In the genomic region with DNA sequence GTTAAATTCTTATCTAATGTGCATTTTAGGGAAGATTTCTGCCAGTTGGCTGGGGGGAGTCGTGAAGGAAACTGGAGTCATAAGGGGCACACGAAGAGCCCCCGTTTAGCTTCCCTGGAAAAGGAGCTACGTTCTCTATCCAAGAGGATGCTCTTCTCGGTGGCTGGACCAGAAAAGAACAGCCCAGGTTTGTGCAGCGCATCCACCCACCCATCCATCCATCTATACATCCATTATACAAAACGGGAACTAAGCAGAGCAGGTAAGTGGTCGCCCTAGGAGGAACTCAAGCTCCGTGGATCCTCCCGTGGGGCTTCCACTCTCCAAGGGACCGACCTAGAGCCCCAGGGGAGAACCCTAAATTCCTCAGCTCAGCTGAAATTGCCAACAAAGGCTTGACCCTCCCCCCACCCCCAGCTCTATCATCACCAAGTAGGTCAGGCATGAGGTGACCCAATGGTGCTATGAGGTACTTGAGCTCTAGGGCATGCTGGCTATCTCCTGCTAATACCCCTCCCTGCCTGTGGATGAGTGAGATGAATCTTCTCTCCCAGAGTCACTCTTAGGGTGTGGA, we compare ENCODE assay signal across 8 mouse cellular contexts. TPM values are rescaled to one million over a fixed set of nuclear protein-coding genes. Genes with fewer than 3 reads are reported as not detected.
DNase-seq lines count a peak whose midpoint lies in the region; ATAC-seq and TF ChIP-seq lines count a peak whose summit lies in the region.

No protein-coding gene starts in this region.

- peaks cover 6% of the 10 kb centered on the region for H3K27me3 ChIP-seq in kidney, embryonic 15.5 days
- H3K27me3 ChIP-seq in embryonic facial prominence, embryonic 14.5 days (replicated peaks; ENCODE audit: control insufficient read depth, insufficient read depth, low read length), result no peaks in the 10 kb centered on the region
- peaks cover 5% of the 10 kb centered on the region; the same call in 1 of the 2 replicates for H3K27me3 ChIP-seq in intestine, postnatal 0 days (replicated peaks; ENCODE audit: control insufficient read depth, insufficient read depth, low read length)
- no peaks in the 10 kb centered on the region for H3K27me3 ChIP-seq in neural tube, embryonic 14.5 days (ENCODE audit: control insufficient read depth, insufficient read depth, low read length)

- H3K27ac ChIP-seq in kidney, embryonic 15.5 days, result peak overlapping the region; percentile 57
- H3K27ac ChIP-seq in embryonic facial prominence, embryonic 14.5 days (replicated peaks; ENCODE audit: low read depth, low read length), result peak overlapping the region; percentile 49; the same call in 1 of the 2 replicates
- no peak overlapping the region for H3K27ac ChIP-seq in intestine, postnatal 0 days (ENCODE audit: low read depth, low read length)
- peak overlapping the region; percentile 64 for H3K27ac ChIP-seq in neural tube, embryonic 14.5 days (ENCODE audit: low read depth, low read length)

- ATAC-seq in kidney, embryonic 15.5 days (replicated peaks; ENCODE audit: low FRiP score), result 0 out of 2 replicates have a peak, but pooled peaks have one; percentile 7
- ATAC-seq in embryonic facial prominence, embryonic 14.5 days (ENCODE audit: low read depth), result no peak
- ATAC-seq in intestine, postnatal 0 days, result no peak
- peak; percentile 28; the same call in 1 of the 2 replicates for ATAC-seq in neural tube, embryonic 14.5 days (ENCODE audit: low read depth)

- no peaks in the 10 kb centered on the region for H3K9me3 ChIP-seq in kidney, embryonic 15.5 days (replicated peaks)
- no peaks in the 10 kb centered on the region for H3K9me3 ChIP-seq in embryonic facial prominence, embryonic 14.5 days (ENCODE audit: control insufficient read depth, low read length)
- no peaks in the 10 kb centered on the region for H3K9me3 ChIP-seq in intestine, postnatal 0 days (ENCODE audit: control insufficient read depth)
- H3K9me3 ChIP-seq in neural tube, embryonic 14.5 days (ENCODE audit: control insufficient read depth, low read length), result no peaks in the 10 kb centered on the region

- WGBS in kidney, embryonic 15.5 days, result 4% methylated on average over 11 of the region's 11 CpGs
- WGBS in embryonic facial prominence, embryonic 14.5 days, result 5% methylated on average over 11 of the region's 11 CpGs
- 9% methylated on average over 11 of the region's 11 CpGs for WGBS in intestine, postnatal 0 days
- WGBS in neural tube, embryonic 14.5 days, result 4% methylated on average over 11 of the region's 11 CpGs

- no peak for TF ChIP-seq CTCF in intestine, postnatal 0 days (IDR thresholded peaks at IDR 0.05; ENCODE audit: low read depth)

- DNase-seq in kidney, postnatal 4 days, result no peak
- DNase-seq in embryonic facial prominence, embryonic 14.5 days (ENCODE audit: low spot score), result no peak
- DNase-seq in thymus, postnatal 36 days, result no peak
- DNase-seq in adrenal gland, adult 18-20 months (ENCODE audit: low spot score in 2 of 2), result no peak
- DNase-seq in cerebellum, adult 18-20 months, result no peak

- peaks cover 25% of the 10 kb centered on the region for H3K4me1 ChIP-seq in kidney, embryonic 15.5 days
- 0 out of 2 replicates have a peak, but pooled peaks cover 6% of the 10 kb centered on the region for H3K4me1 ChIP-seq in embryonic facial prominence, embryonic 14.5 days (ENCODE audit: control insufficient read depth, insufficient read depth, low read length)
- H3K4me1 ChIP-seq in intestine, postnatal 0 days (replicated peaks; ENCODE audit: control insufficient read depth, insufficient read depth, low read length), result no peaks in the 10 kb centered on the region
- peaks cover 8% of the 10 kb centered on the region; the same call in 1 of the 2 replicates for H3K4me1 ChIP-seq in neural tube, embryonic 14.5 days (ENCODE audit: control insufficient read depth, insufficient read depth, low read length)

- H3K36me3 ChIP-seq in kidney, embryonic 15.5 days, result no peaks in the 10 kb centered on the region
- no peaks in the 10 kb centered on the region for H3K36me3 ChIP-seq in embryonic facial prominence, embryonic 14.5 days (ENCODE audit: control insufficient read depth, insufficient read depth, low read length)
- no peaks in the 10 kb centered on the region for H3K36me3 ChIP-seq in intestine, postnatal 0 days (ENCODE audit: control insufficient read depth, insufficient read depth)
- H3K36me3 ChIP-seq in neural tube, embryonic 14.5 days (ENCODE audit: control insufficient read depth, insufficient read depth, low read length), result 0 out of 2 replicates have a peak, but pooled peaks cover 7% of the 10 kb centered on the region

- peak overlapping the region; percentile 47 for H3K4me3 ChIP-seq in kidney, embryonic 15.5 days (replicated peaks)
- peak overlapping the region; percentile 54 for H3K4me3 ChIP-seq in embryonic facial prominence, embryonic 14.5 days (ENCODE audit: low read depth, low read length)
- peak overlapping the region; percentile 23 for H3K4me3 ChIP-seq in intestine, postnatal 0 days (ENCODE audit: low read depth, low read length)
- H3K4me3 ChIP-seq in neural tube, embryonic 14.5 days (ENCODE audit: low read depth, low read length), result peak overlapping the region; percentile 60

- peak overlapping the region; percentile 46 for H3K9ac ChIP-seq in kidney, embryonic 15.5 days
- peak overlapping the region; percentile 66 for H3K9ac ChIP-seq in embryonic facial prominence, embryonic 14.5 days (ENCODE audit: low read depth, low read length)
- H3K9ac ChIP-seq in intestine, postnatal 0 days (ENCODE audit: low read depth, low read length), result peak overlapping the region; percentile 31; the same call in 1 of the 2 replicates
- H3K9ac ChIP-seq in neural tube, embryonic 14.5 days (replicated peaks; ENCODE audit: low read depth, low read length), result peak overlapping the region; percentile 70

- H3K4me2 ChIP-seq in kidney, embryonic 15.5 days, result peak overlapping the region; percentile 75
- peak overlapping the region; percentile 77 for H3K4me2 ChIP-seq in embryonic facial prominence, embryonic 14.5 days (ENCODE audit: low read depth, low read length)
- peak overlapping the region; percentile 68 for H3K4me2 ChIP-seq in intestine, postnatal 0 days (replicated peaks; ENCODE audit: low read depth)
- peak overlapping the region; percentile 54 for H3K4me2 ChIP-seq in neural tube, embryonic 14.5 days (ENCODE audit: low read depth, low read length)

RNA-seq across cellular contexts. Expression of a gene that starts 0.7 kb away (rescaled TPM):
- 62.9 and 66.6 TPM in 2 replicates for polyA plus RNA-seq in kidney, embryonic 15.5 days (2015; fragmentation: Nextera tagmentation; extraction: Ambion mirVana)
- polyA plus RNA-seq in embryonic facial prominence, embryonic 14.5 days (2014; fragmentation: Nextera tagmentation; extraction: Ambion mirVana), result 46.2 and 47.4 TPM in 2 replicates
- polyA plus RNA-seq in intestine, postnatal 0 days (2015; fragmentation: Nextera tagmentation; extraction: Ambion mirVana), result 35.2 and 39.4 TPM in 2 replicates
- 33.9 and 35.4 TPM in 2 replicates for polyA plus RNA-seq in neural tube, embryonic 14.5 days (2014; fragmentation: Nextera tagmentation; extraction: Ambion mirVana)
- total RNA-seq in adrenal gland, adult 18-20 months (2021), result 100 to 1,000 TPM in 1 of 2 experiments, 10 to 100 TPM in 1; 97.1 to 105 TPM

RNA-seq across cellular contexts. Expression of a gene that starts 13.5 kb away (rescaled TPM):
- polyA plus RNA-seq in kidney, embryonic 15.5 days (2015; fragmentation: Nextera tagmentation; extraction: Ambion mirVana), result 54.6 and 58.9 TPM in 2 replicates
- 51.1 and 54.3 TPM in 2 replicates for polyA plus RNA-seq in embryonic facial prominence, embryonic 14.5 days (2014; fragmentation: Nextera tagmentation; extraction: Ambion mirVana)
- polyA plus RNA-seq in intestine, postnatal 0 days (2015; fragmentation: Nextera tagmentation; extraction: Ambion mirVana), result 24.8 and 26.0 TPM in 2 replicates
- polyA plus RNA-seq in neural tube, embryonic 14.5 days (2014; fragmentation: Nextera tagmentation; extraction: Ambion mirVana), result 58.4 and 66.0 TPM in 2 replicates
- total RNA-seq in adrenal gland, adult 18-20 months (2021), result 10 to 100 TPM; 41.2 to 47.0 TPM

RNA-seq across cellular contexts. Expression of a gene that starts 21.7 kb away (rescaled TPM):
- 761 and 838 TPM in 2 replicates for polyA plus RNA-seq in kidney, embryonic 15.5 days (2015; fragmentation: Nextera tagmentation; extraction: Ambion mirVana)
- polyA plus RNA-seq in embryonic facial prominence, embryonic 14.5 days (2014; fragmentation: Nextera tagmentation; extraction: Ambion mirVana), result 2,628 and 2,877 TPM in 2 replicates
- polyA plus RNA-seq in intestine, postnatal 0 days (2015; fragmentation: Nextera tagmentation; extraction: Ambion mirVana), result 725 and 759 TPM in 2 replicates
- polyA plus RNA-seq in neural tube, embryonic 14.5 days (2014; fragmentation: Nextera tagmentation; extraction: Ambion mirVana), result 50.7 and 166 TPM in 2 replicates
- total RNA-seq in adrenal gland, adult 18-20 months (2021), result 100 to 1,000 TPM; 300 to 824 TPM

RNA-seq across cellular contexts. Expression of a gene that starts 34.5 kb away (rescaled TPM):
- 13.7 and 15.0 TPM in 2 replicates for polyA plus RNA-seq in kidney, embryonic 15.5 days (2015; fragmentation: Nextera tagmentation; extraction: Ambion mirVana)
- 19.6 and 21.0 TPM in 2 replicates for polyA plus RNA-seq in embryonic facial prominence, embryonic 14.5 days (2014; fragmentation: Nextera tagmentation; extraction: Ambion mirVana)
- polyA plus RNA-seq in intestine, postnatal 0 days (2015; fragmentation: Nextera tagmentation; extraction: Ambion mirVana), result 3.3 and 4.2 TPM in 2 replicates
- 74.9 and 84.7 TPM in 2 replicates for polyA plus RNA-seq in neural tube, embryonic 14.5 days (2014; fragmentation: Nextera tagmentation; extraction: Ambion mirVana)
- total RNA-seq in adrenal gland, adult 18-20 months (2021), result 1 to 10 TPM; 3.1 to 5.4 TPM

RNA-seq across cellular contexts. Expression of a gene that starts 48.7 kb away (rescaled TPM):
- 34.4 and 41.6 TPM in 2 replicates for polyA plus RNA-seq in kidney, embryonic 15.5 days (2015; fragmentation: Nextera tagmentation; extraction: Ambion mirVana)
- polyA plus RNA-seq in embryonic facial prominence, embryonic 14.5 days (2014; fragmentation: Nextera tagmentation; extraction: Ambion mirVana), result 40.8 and 44.1 TPM in 2 replicates
- 7.2 and 7.6 TPM in 2 replicates for polyA plus RNA-seq in intestine, postnatal 0 days (2015; fragmentation: Nextera tagmentation; extraction: Ambion mirVana)
- 3.4 and 4.1 TPM in 2 replicates for polyA plus RNA-seq in neural tube, embryonic 14.5 days (2014; fragmentation: Nextera tagmentation; extraction: Ambion mirVana)
- total RNA-seq in adrenal gland, adult 18-20 months (2021), result 1 to 10 TPM; 4.1 to 6.5 TPM

Comparison
In these comparisons a context has a peak if more than half of its experiments do, and no peak if none do; other contexts are left out.
1. ATAC-seq: peak in kidney, embryonic 15.5 days (single experiment) and neural tube, embryonic 14.5 days (single experiment); none in embryonic facial prominence, embryonic 14.5 days (single experiment) and intestine, postnatal 0 days (single experiment).
2. Peak in every context shown above with its lines, with median percentiles within 50 percentile points of each other: H3K4me2 ChIP-seq, H3K4me3 ChIP-seq and H3K9ac ChIP-seq.